Comparison of ENCODE assay signal across 8 mouse cellular contexts in genomic region chr5:104446156-104446555, GRCm38 (mm10). TPM values are rescaled to one million over a fixed set of nuclear protein-coding genes. Genes with fewer than 3 reads are reported as not detected.
DNase-seq lines count a peak whose midpoint lies in the region; ATAC-seq and TF ChIP-seq lines count a peak whose summit lies in the region.

No protein-coding gene starts in this region.

- H3K4me1 ChIP-seq in spleen, adult 2 months (ENCODE audit: control insufficient read depth, insufficient read depth, insufficient read length), result no peaks in the 10 kb centered on the region
- 0 out of 2 replicates have a peak, but pooled peaks cover 2% of the 10 kb centered on the region for H3K4me1 ChIP-seq in limb, embryonic 11.5 days (ENCODE audit: control insufficient read depth, insufficient read depth, low read length)

- TF ChIP-seq CTCF in spleen, adult 2 months (IDR thresholded peaks at IDR 0.05; ENCODE audit: extremely low read depth, insufficient read depth, insufficient read length, insufficient replicate concordance), result peak; percentile 27; the same call in 1 of the 2 replicates
- TF ChIP-seq CTCF in gastrocnemius, adult 2 months (IDR thresholded peaks at IDR 0.05), result peak; percentile 73

- 0 out of 2 replicates have a peak, but pooled peaks have one; percentile 44 for ATAC-seq in limb, embryonic 11.5 days (ENCODE audit: insufficient number of reproducible peaks, low FRiP score, low TSS enrichment, low read depth)

- H3K4me3 ChIP-seq in spleen, adult 2 months (ENCODE audit: extremely low read depth, insufficient read depth, insufficient read length), result no peak overlapping the region
- no peak overlapping the region for H3K4me3 ChIP-seq in gastrocnemius, adult 2 months
- no peak overlapping the region for H3K4me3 ChIP-seq in limb, embryonic 11.5 days (ENCODE audit: low read depth, low read length)

- H3K9ac ChIP-seq in limb, embryonic 11.5 days (ENCODE audit: low read length), result no peak overlapping the region

- no peaks in the 10 kb centered on the region for H3K27me3 ChIP-seq in spleen, adult 2 months (ENCODE audit: control insufficient read depth, insufficient read depth, low read length)
- no peaks in the 10 kb centered on the region for H3K27me3 ChIP-seq in limb, embryonic 11.5 days (ENCODE audit: control insufficient read depth, insufficient read depth, low read length)

- H3K4me2 ChIP-seq in limb, embryonic 11.5 days (ENCODE audit: low read depth, severe bottlenecking), result no peak overlapping the region

- intact Hi-C loops in gastrocnemius, adult 2 months (cut with DNase I), result loop anchor here (5.0 kb wide), 1 partner anchor 104 kb away; no protein-coding TSS in a partner anchor

- 6% methylated on average over 3 of the region's 3 CpGs for WGBS in spleen, adult 2 months
- WGBS in limb, embryonic 11.5 days, result 17% methylated on average over 3 of the region's 3 CpGs

- no peak for TF ChIP-seq POLR2A in spleen, adult 2 months (IDR thresholded peaks at IDR 0.05; ENCODE audit: low read depth, low read length)

- no peaks in the 10 kb centered on the region for H3K36me3 ChIP-seq in spleen, adult 2 months (ENCODE audit: control insufficient read depth, insufficient read depth, low read length)
- H3K36me3 ChIP-seq in limb, embryonic 11.5 days (ENCODE audit: control insufficient read depth, insufficient read depth, low read length), result no peaks in the 10 kb centered on the region

- DNase-seq in spleen, adult 2 months (ENCODE audit: low read depth in 1 of 2, low spot score in 2 of 2), result peak in 1 of 2 experiments; percentile 13
- no peak for DNase-seq in spleen, postnatal 14 days (ENCODE audit: low spot score in 2 of 2)
- DNase-seq in cerebellum, postnatal 14 days, result peak; percentile 79 to 83
- peak; percentile 57 for DNase-seq in gastrocnemius, adult 2 months
- DNase-seq in kidney, adult 8-10 months, result peak; percentile 75 to 85
- DNase-seq in limb, embryonic 11.5 days (ENCODE audit: low spot score), result peak; percentile 63
- peak; percentile 27 for DNase-seq in neural tube, embryonic 10.5 days (ENCODE audit: extremely low spot score, low spot score)
- DNase-seq in testis, postnatal 14 days (ENCODE audit: low spot score), result peak; percentile 60

- H3K9me3 ChIP-seq in limb, embryonic 11.5 days (ENCODE audit: control insufficient read depth, low read length), result no peaks in the 10 kb centered on the region

- no peak overlapping the region for H3K27ac ChIP-seq in spleen, adult 2 months (ENCODE audit: insufficient read depth, low read length)
- no peak overlapping the region; the same call in 1 of the 2 replicates for H3K27ac ChIP-seq in gastrocnemius, adult 2 months
- H3K27ac ChIP-seq in limb, embryonic 11.5 days (replicated peaks; ENCODE audit: low read depth, low read length), result no peak overlapping the region

RNA-seq across cellular contexts. Expression of gene Spp1, which starts 11.2 kb away (rescaled TPM):
- 1.3 and 2.1 TPM in 2 replicates for polyA plus RNA-seq in spleen, adult 2 months (2012; rRNA removed)
- 1 to 10 TPM; 2.1 TPM for total RNA-seq in gastrocnemius, adult 2 months (2021)
- 5.0 and 9.9 TPM in 2 replicates for polyA plus RNA-seq in limb, embryonic 11.5 days (2014; fragmentation: Nextera tagmentation; extraction: Ambion mirVana)

RNA-seq across cellular contexts. Expression of gene Pkd2, which starts 13.1 kb away (rescaled TPM):
- 5.3 and 6.5 TPM in 2 replicates for polyA plus RNA-seq in spleen, adult 2 months (2012; rRNA removed)
- total RNA-seq in gastrocnemius, adult 2 months (2021), result 10 to 100 TPM in 1 of 2 experiments, 1 to 10 TPM in 1; 9.9 to 15.7 TPM
- polyA plus RNA-seq in limb, embryonic 11.5 days (2014; fragmentation: Nextera tagmentation; extraction: Ambion mirVana), result 21.1 and 25.3 TPM in 2 replicates

Comparison
In these comparisons a context has a peak if more than half of its experiments do, and no peak if none do; other contexts are left out.
1. DNase-seq: peak in cerebellum, postnatal 14 days (2 of 2), gastrocnemius, adult 2 months (single experiment), kidney, adult 8-10 months (2 of 2), limb, embryonic 11.5 days (single experiment), neural tube, embryonic 10.5 days (single experiment) and testis, postnatal 14 days (single experiment); none in spleen, postnatal 14 days (0 of 2).